Mouse (Mus musculus) myocyte (in vitro differentiated cells): ENCODE results near the gene S1pr5.

ENCODE experiments used
- CEBPB ChIP-seq: IDR thresholded peaks from 2 replicates; pipeline ENCODE4 v1.6.1; 2011; ENCODE audit warnings: mild to moderate bottlenecking, moderate library complexity; ENCODE audit not compliant: poor library complexity, insufficient read depth, severe bottlenecking
- E2F4 ChIP-seq: IDR thresholded peaks from one replicate; pipeline ENCODE4 v1.6.1; 2011; ENCODE audit warnings: mild to moderate bottlenecking, control low read depth, moderate library complexity; ENCODE audit not compliant: insufficient read depth
- MAX ChIP-seq: IDR thresholded peaks from one replicate; pipeline ENCODE4 v1.6.1; 2011; ENCODE audit warnings: low read depth, mild to moderate bottlenecking, control low read depth
- MYOD1 ChIP-seq, 3 experiments: IDR thresholded peaks; one replicate each; pipeline ENCODE4 v1.6.1; 2011; ENCODE audit warnings: control low read depth in 2 of 3, low read depth in 2 of 3, mild to moderate bottlenecking in 2 of 3, moderate library complexity in 1 of 3; ENCODE audit not compliant: insufficient read length in 2 of 3, control insufficient read depth in 1 of 3
- MYOG ChIP-seq, 3 experiments: IDR thresholded peaks; one replicate each; pipeline ENCODE4 v1.6.1; 2011; ENCODE audit warnings: control low read depth in 2 of 3, low read depth in 2 of 3, mild to moderate bottlenecking in 2 of 3; ENCODE audit not compliant: insufficient read length in 2 of 3, control insufficient read depth in 1 of 3, insufficient read depth in 1 of 3
- POLR2A ChIP-seq: IDR thresholded peaks from one replicate; pipeline ENCODE4 v1.6.1; 2011; ENCODE audit warnings: low read depth, mild to moderate bottlenecking, control low read depth, moderate library complexity; ENCODE audit not compliant: insufficient read length
- POLR2AphosphoS2 ChIP-seq: IDR thresholded peaks from one replicate; pipeline ENCODE4 v1.6.1; 2011; ENCODE audit warnings: low read depth, control low read depth; ENCODE audit not compliant: insufficient read length
- SRF ChIP-seq: IDR thresholded peaks from one replicate; pipeline ENCODE4 v1.6.1; 2011; ENCODE audit warnings: low read depth; ENCODE audit not compliant: control insufficient read depth, insufficient read length
- TCF12 ChIP-seq: IDR thresholded peaks from one replicate; pipeline ENCODE4 v1.6.1; 2011; ENCODE audit warnings: mild to moderate bottlenecking, control low read depth; ENCODE audit not compliant: poor library complexity, insufficient read depth, severe bottlenecking
- USF1 ChIP-seq: IDR thresholded peaks from one replicate; pipeline ENCODE4 v1.6.1; 2011; ENCODE audit warnings: low read depth, mild to moderate bottlenecking, control low read depth, moderate library complexity

DNA sequence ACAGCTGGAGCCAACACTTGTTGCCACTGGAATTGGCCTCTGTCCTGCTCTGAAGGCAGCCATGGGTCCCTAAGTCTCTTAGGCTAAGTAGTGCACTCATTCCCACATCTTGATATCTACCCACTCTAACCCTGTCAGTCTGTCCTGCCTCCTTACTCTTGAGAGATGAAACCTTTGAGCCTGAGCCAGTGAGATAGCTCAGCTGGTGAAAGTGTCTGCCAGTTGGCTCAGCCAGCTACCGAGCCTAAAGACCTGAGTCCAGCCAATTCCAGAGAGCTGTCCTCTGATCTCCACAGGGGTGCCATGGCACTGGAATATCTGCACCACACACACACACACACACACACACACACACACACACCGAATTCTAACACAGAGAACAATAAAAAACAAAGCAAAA is 2.3 kb upstream of the S1pr5 start:
- no peak for TF ChIP-seq E2F4
- TF ChIP-seq CEBPB = no peak
- TF ChIP-seq MYOG (IDR thresholded peaks at IDR 0.05; ENCODE audit: control insufficient read depth in 1 of 3, insufficient read depth in 1 of 3, insufficient read length in 2 of 3, low read depth in 2 of 3) = no peak
- TF ChIP-seq MYOD1 (IDR thresholded peaks at IDR 0.05; ENCODE audit: control insufficient read depth in 1 of 3, insufficient read length in 2 of 3, low read depth in 2 of 3) = no peak
- no peak for TF ChIP-seq SRF
- no peak for TF ChIP-seq POLR2AphosphoS2
- no peak for TF ChIP-seq TCF12
- TF ChIP-seq POLR2A = no peak
- no peak for TF ChIP-seq MAX
- no peak for TF ChIP-seq USF1
